Mouse (Mus musculus): ENCODE measurements at regions not wholly inside any gene's neighbourhood (a gene's known extent, or its start where the extent isn't known, plus 50 kb on each side); places are given as distances from the start of the nearest gene placed in this dataset.

DNA sequence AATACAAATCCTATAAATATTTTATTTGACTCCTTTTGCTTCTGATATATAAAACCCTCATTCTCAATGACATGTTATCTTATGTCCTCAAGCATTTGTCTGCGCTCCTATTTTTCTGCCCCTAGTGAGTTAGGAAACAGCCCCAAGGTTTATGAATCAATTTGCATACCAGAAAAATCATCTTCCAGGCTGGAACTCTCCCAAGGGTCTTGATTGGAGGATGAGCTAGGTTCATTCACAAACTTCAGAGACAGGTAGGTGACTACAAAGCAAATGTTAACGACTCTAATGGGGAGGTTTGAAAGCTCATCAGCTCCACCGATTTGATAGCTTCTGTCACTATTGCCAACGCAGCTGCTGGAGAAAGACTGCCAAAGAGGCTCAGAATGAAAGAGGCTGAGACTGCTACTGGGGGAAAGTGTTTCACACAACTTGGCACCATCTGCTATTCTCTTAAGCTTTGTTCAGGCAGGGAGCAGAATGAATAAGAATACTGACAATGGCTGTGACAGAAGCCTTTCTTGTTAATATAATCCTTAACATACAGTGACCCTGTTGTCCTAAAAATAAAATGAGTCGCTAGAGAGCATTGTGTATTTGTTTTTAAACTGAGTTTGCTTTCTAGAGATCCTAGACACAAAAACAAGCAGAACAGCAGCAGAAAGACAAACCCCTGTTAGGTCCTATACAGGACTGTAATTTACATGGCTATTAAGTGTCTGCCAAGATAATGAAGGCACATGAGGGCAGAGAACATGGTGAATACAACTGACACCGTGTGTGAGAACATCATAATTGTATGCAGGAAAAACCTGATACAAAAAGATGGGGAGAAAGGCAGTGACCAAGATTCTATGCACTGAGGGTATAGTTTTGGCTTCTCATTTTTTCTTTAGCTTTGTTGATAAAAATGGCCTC is 843.4 kb downstream of the Cdh8 start:
- DNase-seq = no peak

DNA sequence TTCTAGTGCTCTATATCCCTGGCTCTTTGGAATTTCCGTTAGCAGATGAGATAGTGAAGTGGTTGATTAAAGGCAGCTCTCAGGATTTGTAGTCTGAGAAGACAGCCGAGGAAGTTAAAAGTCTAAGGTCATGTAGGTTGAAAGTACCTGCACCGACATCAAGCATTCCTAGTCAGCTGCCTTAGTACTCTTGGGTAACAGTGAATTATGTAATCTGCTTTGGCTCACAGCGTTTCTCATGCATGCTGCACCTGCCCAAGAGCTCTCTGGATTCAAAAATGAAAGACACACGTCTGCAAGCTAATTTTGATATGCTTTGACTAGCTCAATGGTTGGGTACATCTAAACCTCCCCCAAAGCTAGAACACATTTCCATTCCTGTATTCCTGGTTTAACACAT is 849.6 kb downstream of the Cdh8 start:
- no peak for DNase-seq

DNA sequence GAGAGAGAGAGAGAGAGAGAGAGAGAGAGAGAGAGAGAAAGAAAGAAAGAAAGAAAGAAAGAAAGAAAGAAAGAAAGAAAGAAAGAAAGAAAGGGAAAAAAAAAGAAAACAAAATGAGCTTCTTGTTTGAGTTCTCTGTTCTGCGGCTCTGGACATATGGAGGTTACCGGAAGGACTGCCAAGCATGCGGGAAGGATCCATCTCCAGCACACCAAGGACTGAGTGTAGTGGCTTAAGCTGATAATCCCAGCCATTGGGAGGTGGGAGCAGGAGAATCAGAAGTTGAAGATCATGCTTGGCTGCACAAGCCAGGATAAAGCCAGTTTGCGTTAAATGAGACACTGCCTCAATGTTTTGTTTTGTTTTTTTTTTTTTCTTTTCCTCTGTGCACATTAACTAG is 897.8 kb downstream of the Cdh8 start:
- no peak for DNase-seq

DNA sequence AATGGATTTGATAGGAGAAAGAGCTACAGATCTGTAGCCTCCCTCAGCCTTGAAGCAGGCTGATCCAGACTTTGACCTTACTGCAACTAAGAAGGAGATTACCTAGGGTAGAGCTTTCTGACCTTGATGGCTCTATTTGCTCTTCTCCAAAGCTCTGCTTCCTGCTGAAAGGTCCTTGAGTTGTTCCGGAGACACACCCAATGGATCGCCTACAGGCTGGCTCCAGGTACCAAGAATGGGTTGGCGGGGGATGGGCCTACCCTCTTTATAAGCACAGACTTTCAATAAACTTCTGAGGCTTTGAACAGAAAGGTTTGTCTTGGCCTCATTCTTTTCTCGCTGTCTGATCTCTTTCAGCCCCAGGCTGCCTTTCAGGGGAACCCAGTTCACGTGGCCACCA is 901.0 kb downstream of the Cdh8 start:
- no peak for DNase-seq

DNA sequence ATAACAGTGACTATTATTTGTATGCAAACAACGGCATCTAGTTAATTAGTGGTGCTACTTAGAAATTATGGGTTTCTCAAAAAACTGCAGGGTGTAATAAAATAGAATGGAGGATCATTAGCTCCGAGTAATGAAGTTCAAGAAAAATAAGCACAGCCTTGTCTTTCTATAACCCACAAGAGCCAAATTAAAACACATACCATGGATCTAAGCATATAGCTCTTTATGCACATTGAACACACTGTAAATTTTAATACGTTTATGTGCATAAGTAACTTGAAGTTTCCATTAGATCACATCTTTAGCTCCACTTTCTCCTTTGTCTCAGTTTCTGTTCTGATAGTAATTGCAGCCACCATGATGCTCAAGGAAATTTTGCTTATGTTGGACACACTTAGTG is 919.5 kb downstream of the Cdh8 start:
- DNase-seq = no peak

DNA sequence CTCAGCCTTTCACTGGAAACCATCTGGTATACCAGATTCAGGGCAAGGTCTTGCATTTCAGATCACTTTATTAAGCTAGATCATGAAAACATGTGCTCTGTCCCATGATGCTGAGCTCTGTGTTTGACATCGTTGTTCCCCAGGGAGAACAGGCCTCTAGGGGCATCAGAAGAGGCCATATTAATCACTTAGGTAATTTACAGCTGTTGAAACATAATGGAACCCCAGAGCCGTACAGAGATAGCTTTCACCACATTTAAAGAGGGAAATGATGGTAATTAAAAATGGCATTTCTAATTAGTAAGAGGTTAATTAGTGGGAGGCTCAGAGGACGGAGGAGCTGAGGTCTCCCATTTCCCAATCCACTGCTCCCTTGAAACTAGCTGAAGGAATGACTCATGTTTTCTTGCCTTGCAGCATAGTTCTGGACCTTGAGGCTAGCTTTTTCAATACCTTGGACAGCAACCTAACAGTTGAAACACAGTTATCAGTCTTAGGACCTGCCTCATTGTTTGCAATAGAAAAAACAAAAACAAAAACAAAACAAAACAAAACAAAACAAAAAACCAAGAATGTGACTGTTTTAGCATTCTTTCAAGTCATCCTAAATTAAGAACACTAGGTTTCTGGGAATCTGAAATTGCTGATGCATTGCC is 952.8 kb downstream of the Cdh8 start:
- no peak for DNase-seq

DNA sequence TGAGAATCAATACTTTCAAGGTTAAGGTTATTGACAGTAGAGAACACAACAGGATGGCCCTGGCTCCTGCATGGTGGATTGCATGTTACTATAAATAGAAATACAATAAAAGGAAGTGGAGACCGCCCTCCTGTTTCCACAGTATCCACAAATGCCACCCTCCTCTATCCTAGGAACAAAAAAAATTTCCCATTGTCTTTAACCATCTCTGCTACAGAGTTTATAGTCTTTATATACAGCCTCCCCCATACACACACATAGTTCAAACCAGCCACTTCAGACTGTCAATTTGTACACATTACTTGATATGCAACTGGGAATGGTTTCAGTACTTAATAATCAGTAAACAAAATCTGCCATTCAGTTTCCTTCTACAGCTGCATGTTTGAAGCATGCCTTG is 960.7 kb downstream of the Cdh8 start:
- no peak for DNase-seq

All from kidney, adult 18-20 months (tissue).